10 mouse cellular contexts compared by ENCODE assay signal in genomic region chr2:144224351-144224750, GRCm38 (mm10). TPM values are rescaled to one million over a fixed set of nuclear protein-coding genes. Genes with fewer than 3 reads are reported as not detected.
DNase-seq lines count a peak whose midpoint lies in the region; ATAC-seq and TF ChIP-seq lines count a peak whose summit lies in the region.
"Had no signal": no experiment of that assay in that cellular context is flagged by ENCODE, and none has a peak within 500 bp of the region (broad histone marks: within the 10 kb centered on the region; RNA-seq: fewer than 3 reads in every experiment).

No protein-coding gene starts in this region.

- peaks cover 3% of the 10 kb centered on the region for H3K4me1 ChIP-seq in liver, adult 2 months (ENCODE audit: control insufficient read depth, insufficient read depth, low read length)

- H3K79me2 ChIP-seq in liver, adult 2 months (ENCODE audit: control insufficient read depth, insufficient read depth, low read length), result no peaks in the 10 kb centered on the region

- H3K9ac ChIP-seq in liver, adult 2 months (ENCODE audit: low read depth, low read length), result peak overlapping the region; percentile 48

- peak overlapping the region; percentile 16; the same call in 1 of the 2 replicates for H3K27ac ChIP-seq in liver, adult 2 months (replicated peaks; ENCODE audit: insufficient read depth, low read depth, low read length)

- 19% methylated on average over 12 of the region's 12 CpGs for WGBS in liver, adult 2 months

- DNase-seq in gastrocnemius, adult 18-20 months (ENCODE audit: low spot score), result peak; percentile 24
- DNase-seq in gastrocnemius, postnatal 14 days, result no peak
- peak; percentile 84 for DNase-seq in liver, adult 2 months (ENCODE audit: extremely low read depth, low read depth, low spot score)
- DNase-seq in liver, result no peak
- no peak for DNase-seq in left cerebral cortex, postnatal 36 days (ENCODE audit: low spot score in 2 of 2)
- DNase-seq in cerebellum, postnatal 36 days, result no peak
- DNase-seq: B cell, adult 2 months; heart, adult 18-20 months had no signal

- ATAC-seq in granulocyte monocyte progenitor cell, adult 5-6 weeks (replicated peaks; ENCODE audit: poor library complexity, severe bottlenecking), result peak; percentile 28; the same call in 1 of the 2 replicates
- peak; percentile 73 for ATAC-seq in megakaryocyte-erythroid progenitor cell, adult 5-6 weeks (replicated peaks; ENCODE audit: low FRiP score, low TSS enrichment, poor library complexity, severe bottlenecking)

- H3K4me3 ChIP-seq in liver, adult 2 months (ENCODE audit: insufficient read depth, low read depth, low read length), result peak overlapping the region; percentile 34

- TF ChIP-seq CTCF in liver, adult 2 months (IDR thresholded peaks at IDR 0.05; ENCODE audit: low read depth, low read length), result no peak

- intact Hi-C loops in gastrocnemius, postnatal 14 days (cut with DNase I; ENCODE audit: low total_unique reads), result no loop called here
- intact Hi-C loops in left cerebral cortex, postnatal 36 days (cut with DNase I), result no loop called here

- no peaks in the 10 kb centered on the region for H3K36me3 ChIP-seq in liver, adult 2 months (ENCODE audit: control insufficient read depth, insufficient read depth, low read length)

- no peaks in the 10 kb centered on the region for H3K27me3 ChIP-seq in liver, adult 2 months (ENCODE audit: control insufficient read depth, insufficient read depth, low read length)

- no peak for TF ChIP-seq POLR2A in liver, adult 2 months (IDR thresholded peaks at IDR 0.05; ENCODE audit: extremely low read depth, insufficient read depth, low read length)

RNA-seq across cellular contexts. Expression of gene Mgme1, which starts 46.1 kb away (rescaled TPM):
- 10 to 100 TPM; 10.9 to 11.0 TPM for total RNA-seq in gastrocnemius, adult 18-20 months (2021)
- 1 to 10 TPM; 5.4 to 5.6 TPM for total RNA-seq in gastrocnemius, postnatal 14 days (2021)
- total RNA-seq in liver, adult 2 months (2014; rRNA removed), result 6.8 and 7.2 TPM in 2 replicates
- 3.0 and 3.5 TPM in 2 replicates for polyA plus RNA-seq in liver, adult 2 months (2012; rRNA removed)
- 19.6 and 23.4 TPM in 2 replicates for total RNA-seq in granulocyte monocyte progenitor cell, adult 5-6 weeks (2014; fragmentation: Nextera tagmentation)
- 25.4 and 29.9 TPM in 2 replicates for total RNA-seq in granulocyte monocyte progenitor cell, adult 5-6 weeks (2017)
- 9.5 and 16.1 TPM in 2 replicates for total RNA-seq in megakaryocyte-erythroid progenitor cell, adult 5-6 weeks (2014; fragmentation: Nextera tagmentation)
- 24.7 and 31.8 TPM in 2 replicates for total RNA-seq in megakaryocyte-erythroid progenitor cell, adult 5-6 weeks (2017)
- total RNA-seq in left cerebral cortex, postnatal 36 days (2021), result 1 to 10 TPM; 4.8 to 5.3 TPM

RNA-seq across cellular contexts. Expression of gene Snx5, which starts 46.4 kb away (rescaled TPM):
- 10 to 100 TPM; 55.8 to 58.1 TPM for total RNA-seq in gastrocnemius, adult 18-20 months (2021)
- total RNA-seq in gastrocnemius, postnatal 14 days (2021), result 10 to 100 TPM; 45.5 to 53.2 TPM
- total RNA-seq in liver, adult 2 months (2014; rRNA removed), result 60.3 and 62.4 TPM in 2 replicates
- 17.2 and 21.8 TPM in 2 replicates for polyA plus RNA-seq in liver, adult 2 months (2012; rRNA removed)
- 226 and 255 TPM in 2 replicates for total RNA-seq in granulocyte monocyte progenitor cell, adult 5-6 weeks (2014; fragmentation: Nextera tagmentation)
- 248 and 283 TPM in 2 replicates for total RNA-seq in granulocyte monocyte progenitor cell, adult 5-6 weeks (2017)
- 326 and 333 TPM in 2 replicates for total RNA-seq in megakaryocyte-erythroid progenitor cell, adult 5-6 weeks (2014; fragmentation: Nextera tagmentation)
- 444 and 510 TPM in 2 replicates for total RNA-seq in megakaryocyte-erythroid progenitor cell, adult 5-6 weeks (2017)
- total RNA-seq in left cerebral cortex, postnatal 36 days (2021), result 10 to 100 TPM; 68.7 to 78.9 TPM

Comparison
In these comparisons a context has a peak if more than half of its experiments do, and no peak if none do; other contexts are left out.
1. DNase-seq: peak in gastrocnemius, adult 18-20 months (single experiment) and liver, adult 2 months (single experiment); none in gastrocnemius, postnatal 14 days (single experiment), liver (single experiment), left cerebral cortex, postnatal 36 days (0 of 2) and cerebellum, postnatal 36 days (0 of 2).